Mouse (Mus musculus) thymus, adult 2 months (tissue): ENCODE results near the gene Tprgl.

ENCODE experiments used
- CTCF ChIP-seq: fragments of 200-500 bp; IDR thresholded peaks from 2 replicates; pipeline ENCODE4 v1.5.1; 2012; ENCODE audit warnings: mild to moderate bottlenecking, control low read depth, low read length, moderate library complexity, borderline replicate concordance; ENCODE audit not compliant: control insufficient read depth, poor library complexity, insufficient read depth; ENCODE audit errors: extremely low read depth
- POLR2A ChIP-seq: fragments of 200-500 bp; IDR thresholded peaks from 2 replicates; pipeline ENCODE4 v1.6.1; 2012; ENCODE audit warnings: mild to moderate bottlenecking, low read length, control low read depth, moderate library complexity; ENCODE audit not compliant: control insufficient read depth, poor library complexity, insufficient read depth; ENCODE audit errors: extremely low read depth

DNA sequence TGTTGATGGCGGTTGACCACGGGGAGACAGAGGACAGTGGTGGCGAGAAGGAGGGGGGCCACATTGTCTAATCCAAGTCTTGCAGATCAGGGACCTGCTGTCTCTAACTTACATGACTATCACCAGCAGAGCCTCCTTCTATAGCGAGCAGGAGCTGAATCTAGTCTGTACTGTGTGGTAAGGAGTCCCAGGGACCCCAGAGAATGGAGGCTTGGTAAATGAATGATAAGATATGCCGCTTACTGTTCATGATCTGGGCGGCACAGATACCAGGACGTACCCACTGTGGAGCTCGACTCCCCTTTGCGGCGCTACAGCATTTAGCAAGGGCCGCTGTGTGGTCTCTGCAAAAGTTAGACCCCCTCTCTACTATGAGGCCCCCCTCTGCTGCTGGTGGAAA, 38.7 kb downstream of the Tprgl start:
- TF ChIP-seq POLR2A (no peak), CTCF (no peak)
